Mouse (Mus musculus) cortical plate, adult 2 months (tissue): Measurements from ENCODE around the gene Sbpl. TPM values are rescaled to one million over a fixed set of nuclear protein-coding genes. Genes with fewer than 3 reads are reported as not detected.

ENCODE experiments used
- H3K27ac ChIP-seq: fragments of 200-500 bp; 2 replicates; pipeline ENCODE4 v1.5.1; 2012; ENCODE audit warnings: low read length, control low read depth, inconsistent platforms; ENCODE audit not compliant: insufficient read depth
- H3K4me1 ChIP-seq: fragments of 200-500 bp; 2 replicates; pipeline ENCODE4 v1.6.1; 2011; ENCODE audit warnings: low read length; ENCODE audit not compliant: control insufficient read depth, insufficient read depth
- H3K4me3 ChIP-seq: fragments of 200-500 bp; 2 replicates; pipeline ENCODE4 v1.5.1; 2011; ENCODE audit warnings: mild to moderate bottlenecking, low read length, control low read depth; ENCODE audit not compliant: insufficient read depth
- CTCF ChIP-seq: fragments of 200-500 bp; IDR thresholded peaks from 2 replicates; pipeline ENCODE4 v1.5.1; 2011; ENCODE audit warnings: mild to moderate bottlenecking, control low read depth, low read length; ENCODE audit not compliant: insufficient read depth; ENCODE audit errors: extremely low read depth
- POLR2A ChIP-seq: fragments of 200-500 bp; IDR thresholded peaks from 2 replicates; pipeline ENCODE4 v1.6.1; 2011; ENCODE audit warnings: mild to moderate bottlenecking, low read length, control low read depth; ENCODE audit not compliant: insufficient read depth; ENCODE audit errors: extremely low read depth
- polyA plus RNA-seq: library from polyadenylated mRNA; depleted of rRNA; stranded (reverse); fragments of >200 nt; gene quantifications from 2 replicates; pipeline ENCODE4 v1.2.3, GENCODE M21; 2012; rRNA removed

Sbpl gene
- not detected in 2 replicates for polyA plus RNA-seq

- H3K4me1 ChIP-seq: no peaks in the 10 kb centered on the region
- TF ChIP-seq POLR2A (no peak), CTCF (no peak)
- H3K27ac ChIP-seq: no peak within 1 kb of the TSS
- no peak within 1 kb of the TSS for H3K4me3 ChIP-seq
Observed at GRCm38 (mm10) chr17:23955174-23955573, at the start of gene Sbpl. TSS of gene Sbpl (minus strand) at chr17:23955274.

DNA sequence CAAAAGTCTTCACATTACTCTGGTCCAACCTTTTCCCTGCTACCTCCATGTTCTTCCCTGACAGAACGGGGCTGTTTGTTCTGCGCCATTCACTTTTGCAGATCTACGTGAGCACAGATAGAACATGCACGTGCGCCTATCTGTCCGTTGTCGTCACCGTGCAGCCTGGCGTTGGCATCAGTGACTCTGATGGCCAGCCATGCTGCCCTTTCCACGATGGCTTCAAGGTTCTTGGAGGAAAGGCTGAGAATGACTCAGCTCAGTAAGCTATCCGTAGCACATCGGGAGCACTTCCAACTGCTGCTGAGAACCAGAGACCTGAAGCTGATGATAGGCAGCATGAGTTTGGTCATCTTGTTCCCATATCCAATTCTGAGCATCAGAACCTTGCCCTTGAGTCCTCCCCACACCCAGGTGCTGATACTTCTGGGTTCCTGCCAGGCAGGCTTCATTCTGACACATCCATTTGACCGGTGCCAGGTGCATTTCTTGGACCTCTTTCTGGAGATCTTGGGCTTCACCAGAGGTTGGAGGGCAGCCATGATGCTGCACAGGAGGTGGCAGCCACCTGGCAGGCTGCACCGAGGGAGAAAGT is 49.1 kb upstream of the Sbpl start:
- H3K27ac ChIP-seq: no peak overlapping the region
- peaks cover 2% of the 10 kb centered on the region; the same call in 1 of the 2 replicates for H3K4me1 ChIP-seq
- no peak overlapping the region for H3K4me3 ChIP-seq
- TF ChIP-seq POLR2A (no peak), CTCF (no peak)

DNA sequence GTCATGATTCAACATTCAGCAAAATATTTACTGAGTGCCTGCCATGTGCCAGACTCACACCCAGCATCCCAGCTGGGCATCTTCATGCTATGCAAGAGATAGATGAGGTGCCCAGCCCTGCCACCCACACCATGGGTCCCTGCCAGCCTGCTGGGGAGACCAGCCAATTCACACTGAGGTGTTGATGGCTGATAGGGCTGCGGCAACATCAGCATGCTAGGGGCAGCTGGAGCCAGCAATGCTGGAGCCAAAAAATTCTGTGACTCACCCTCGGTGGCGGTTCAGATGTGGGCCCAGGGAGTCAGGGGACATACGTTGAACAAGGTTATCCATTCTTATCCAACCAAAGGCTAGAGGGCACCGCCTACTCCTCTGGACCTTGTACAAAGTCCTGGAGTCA is 45.3 kb upstream of the Sbpl start:
- Histone ChIP-seq H3K4me3 (no peak overlapping the region), H3K4me1 (peaks cover 2% of the 10 kb centered on the region; the same call in 1 of the 2 replicates), H3K27ac (no peak overlapping the region)
- no peak for TF ChIP-seq POLR2A

DNA sequence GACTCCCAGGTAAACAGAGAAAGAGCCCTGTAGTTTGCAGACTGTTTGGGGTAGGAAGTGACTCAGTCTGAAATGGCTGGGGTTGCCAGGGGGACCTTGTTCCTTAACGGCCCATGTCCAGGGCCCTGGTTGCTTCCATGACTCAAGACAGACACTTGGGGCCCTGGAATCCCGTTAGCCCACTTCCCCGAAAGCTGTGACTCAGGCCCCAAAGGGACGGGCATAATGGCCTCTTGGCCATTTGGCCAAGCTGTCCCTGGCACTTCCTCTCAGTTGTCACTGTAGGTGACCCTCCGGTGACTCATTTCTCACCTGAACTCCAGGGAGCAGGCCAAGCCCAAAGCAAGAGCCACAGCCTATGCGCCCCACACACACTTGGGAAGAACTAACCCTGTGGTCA is 43.3 kb upstream of the Sbpl start:
- Histone ChIP-seq H3K4me3 (no peak overlapping the region), H3K27ac (no peak overlapping the region), H3K4me1 (peaks cover 5% of the 10 kb centered on the region; the same call in 1 of the 2 replicates)
- TF ChIP-seq CTCF (no peak), POLR2A (no peak)

DNA sequence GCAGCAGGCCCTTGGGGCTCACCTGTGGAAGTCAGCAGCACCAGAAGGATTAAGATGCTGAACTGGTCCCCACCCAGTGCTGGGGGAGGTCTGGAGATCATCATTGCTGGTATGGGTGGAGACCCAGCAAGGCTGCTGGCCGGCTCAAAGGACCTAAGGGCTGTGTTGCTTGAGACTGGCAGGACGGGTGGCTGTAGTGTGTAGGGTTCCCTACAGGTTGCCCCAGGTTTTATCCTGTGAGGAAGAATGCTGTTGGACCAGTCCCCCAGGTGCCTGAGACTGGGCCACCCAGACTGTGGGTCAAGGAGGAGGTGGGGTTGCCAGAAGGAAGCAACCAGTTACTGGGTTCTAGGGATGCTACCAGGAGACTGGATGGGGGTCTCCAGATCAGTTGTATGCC is 42.8 kb upstream of the Sbpl start, which contains the start of gene Prss22:
TSS of gene Prss22 (minus strand) at position 200 of the 400 bp plus-strand sequence.
- H3K4me3 ChIP-seq: no peak within 1 kb of the TSS
- TF ChIP-seq POLR2A: no peak
- no peak for TF ChIP-seq CTCF
- no peak within 1 kb of the TSS for H3K27ac ChIP-seq
- H3K4me1 ChIP-seq: peaks cover 5% of the 10 kb centered on the region; the same call in 1 of the 2 replicates

- TF ChIP-seq CTCF: no peak
- H3K4me3 ChIP-seq: no peak overlapping the region
- peaks cover 5% of the 10 kb centered on the region; the same call in 1 of the 2 replicates for H3K4me1 ChIP-seq
- H3K27ac ChIP-seq: peak overlapping the region; percentile 30; the same call in 1 of the 2 replicates
Observed at GRCm38 (mm10) chr17:23995421-23995820, 40.3 kb upstream of the Sbpl start.

GRCm38 (mm10) chr17:23994667-23995066 is 39.6 kb upstream of the Sbpl start:
- Histone ChIP-seq H3K27ac (peak overlapping the region; percentile 30; the same call in 1 of the 2 replicates), H3K4me1 (0 out of 2 replicates have a peak, but pooled peaks cover 3% of the 10 kb centered on the region), H3K4me3 (no peak overlapping the region)
- TF ChIP-seq POLR2A (no peak), CTCF (no peak)

DNA sequence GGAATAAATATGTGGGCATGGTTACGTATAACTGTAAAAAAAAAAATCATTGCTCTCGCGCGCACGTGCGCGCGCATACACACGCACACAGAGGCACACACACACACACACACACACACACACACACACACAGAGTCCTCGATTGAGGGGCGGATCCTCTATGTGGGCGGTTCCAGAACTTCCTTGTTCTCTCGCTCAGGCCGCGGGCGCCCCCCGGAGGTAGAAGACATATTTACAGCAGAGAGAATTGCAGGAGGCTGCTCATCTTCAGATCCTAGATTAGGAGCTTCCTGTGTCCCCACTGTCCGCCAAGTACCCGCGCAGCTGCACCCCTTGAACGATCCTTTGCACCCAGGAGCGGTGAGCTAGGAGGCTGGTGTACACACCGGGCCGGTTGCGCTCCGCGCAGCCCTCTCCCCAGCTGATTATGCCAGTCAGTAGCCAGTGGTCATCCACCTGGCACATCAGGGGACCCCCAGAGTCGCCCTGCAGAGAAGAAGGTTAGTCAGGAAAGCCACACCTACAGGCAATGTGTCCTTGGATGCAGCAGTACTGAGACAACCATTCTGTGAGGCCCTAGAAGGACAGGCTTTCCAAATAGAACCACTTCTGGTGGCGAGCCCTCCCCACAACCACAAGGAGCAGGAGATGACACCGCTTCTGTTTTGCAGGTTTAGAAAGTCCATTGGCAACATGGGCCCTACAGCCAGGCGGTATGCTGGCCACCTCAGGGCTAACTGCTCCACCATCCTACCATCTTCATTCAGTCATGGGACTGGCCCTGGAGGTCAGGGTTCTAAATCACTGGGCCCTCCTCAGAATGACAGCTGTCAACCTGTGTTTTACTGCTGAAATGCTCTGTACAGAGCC is 38.7 kb upstream of the Sbpl start:
- H3K27ac ChIP-seq: no peak overlapping the region
- 0 out of 2 replicates have a peak overlapping the region, but pooled peaks have one; percentile 4 for H3K4me3 ChIP-seq
- no peak for TF ChIP-seq POLR2A
- TF ChIP-seq CTCF: peak; percentile 60
- 0 out of 2 replicates have a peak, but pooled peaks cover 3% of the 10 kb centered on the region for H3K4me1 ChIP-seq

GRCm38 (mm10) chr17:23992789-23993553 is 37.9 kb upstream of the Sbpl start:
- no peak overlapping the region for H3K4me3 ChIP-seq
- H3K27ac ChIP-seq: no peak overlapping the region
- H3K4me1 ChIP-seq: 0 out of 2 replicates have a peak, but pooled peaks cover 3% of the 10 kb centered on the region
- TF ChIP-seq POLR2A (no peak), CTCF (no peak)
